Mouse (Mus musculus): ENCODE data around the gene Csrnp3. TPM values are rescaled to one million over a fixed set of nuclear protein-coding genes. Genes with fewer than 3 reads are reported as not detected.

Csrnp3 gene
- polyA plus RNA-seq, 1 experiment from 2014 or later, result 0.34 TPM

Other genes with a start within 250 kb of the Csrnp3 start
- gene Scn2a, start 225.0 kb upstream of the Csrnp3 start, polyA plus RNA-seq (2015; fragmentation: Nextera tagmentation; extraction: Ambion mirVana), result 0.19 and 0.35 TPM in 2 replicates

Measured in thymus, postnatal 0 days (tissue).